Mouse (Mus musculus) megakaryocyte progenitor cell, adult 5-6 weeks (primary cell): ENCODE measurements around the gene Myzap. TPM values are rescaled to one million over a fixed set of nuclear protein-coding genes. Genes with fewer than 3 reads are reported as not detected.

ENCODE experiments used
- ATAC-seq: replicated peaks from 2 replicates; pipeline ENCODE4 v1.8.0; 2016; ENCODE audit warnings: mild to moderate bottlenecking, moderate TSS enrichment, inconsistent platforms; ENCODE audit not compliant: poor library complexity
- total RNA-seq, 2 experiments: library from RNA; stranded (forward) in 1 of 2; stranded (reverse) in 1 of 2; fragments of 157-497, 149-512 nt in 1 of 2; fragments of 200-1000 nt in 1 of 2; gene quantifications; 2 replicates each; pipeline versions ENCODE4 v1.2.3 to v1.2.4; 2015 to 2017

Myzap gene
- total RNA-seq, 2 experiments from 2014 or later = 1.5 TPM; not detected in 1

GRCm38 (mm10) chr9:71604914-71605635 is 12.9 kb upstream of the Myzap start:
- ATAC-seq = no peak

DNA sequence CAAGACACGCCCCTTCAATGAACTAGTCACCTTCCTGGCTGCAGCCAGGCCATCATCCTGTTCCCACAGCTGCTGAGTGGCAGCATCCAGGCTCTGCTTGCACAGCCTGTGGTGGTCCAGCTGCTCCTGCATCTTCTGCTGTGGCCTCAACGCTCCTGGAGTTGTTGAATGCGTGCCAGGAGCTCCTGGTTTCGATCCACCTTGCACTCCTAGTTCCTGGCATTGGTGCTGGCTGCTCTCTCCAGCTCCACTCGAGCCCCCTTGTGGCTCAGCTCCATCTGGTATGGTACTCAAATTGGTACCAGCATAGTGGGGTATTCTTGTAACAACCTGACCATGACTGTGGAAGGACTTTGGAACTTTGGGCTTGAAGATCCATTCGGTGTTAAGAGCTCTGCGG is 7.7 kb upstream of the Myzap start:
- ATAC-seq = no peak

- ATAC-seq = no peak
These were observed 4.7 kb upstream of the Myzap start for GRCm38 (mm10) chr9:71596888-71597287.

DNA sequence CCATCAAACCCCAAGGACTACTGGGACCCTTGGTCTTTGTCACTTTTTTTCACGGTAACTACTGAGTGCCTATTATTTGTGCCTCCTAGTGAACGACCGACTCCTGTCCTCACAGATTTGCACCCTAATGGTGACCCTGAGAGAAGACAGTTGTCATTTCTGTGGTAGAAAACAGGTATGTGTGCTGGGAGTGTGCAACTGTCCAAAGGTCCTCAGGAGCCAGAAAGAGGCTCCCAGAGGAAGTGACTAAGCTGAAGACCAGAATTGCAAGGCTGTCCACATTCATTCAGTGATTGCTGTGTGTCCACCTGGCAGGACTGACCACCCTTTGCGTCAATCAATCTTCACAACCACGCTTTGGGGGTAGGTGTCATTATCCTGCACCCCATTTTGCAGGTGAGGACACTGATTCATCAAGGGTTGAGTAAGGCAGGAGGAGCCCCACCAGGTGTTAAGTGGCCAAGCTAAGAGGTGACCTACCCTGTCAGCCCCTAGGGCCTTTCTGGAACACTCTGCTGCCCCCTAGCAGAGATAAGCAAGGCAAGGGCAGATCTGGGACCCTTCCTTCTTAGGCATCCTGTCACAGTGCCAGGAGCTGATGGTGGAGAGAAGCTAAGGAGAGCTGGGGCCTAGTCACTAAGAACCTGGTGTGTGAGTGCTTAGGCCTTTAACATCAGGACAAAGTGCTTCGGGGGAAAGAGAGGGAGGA is 571 bp upstream of the Myzap start:
- ATAC-seq = no peak

- no peak for ATAC-seq
These were observed 1.1 kb downstream of the Myzap start for GRCm38 (mm10) chr9:71591106-71591505.

DNA sequence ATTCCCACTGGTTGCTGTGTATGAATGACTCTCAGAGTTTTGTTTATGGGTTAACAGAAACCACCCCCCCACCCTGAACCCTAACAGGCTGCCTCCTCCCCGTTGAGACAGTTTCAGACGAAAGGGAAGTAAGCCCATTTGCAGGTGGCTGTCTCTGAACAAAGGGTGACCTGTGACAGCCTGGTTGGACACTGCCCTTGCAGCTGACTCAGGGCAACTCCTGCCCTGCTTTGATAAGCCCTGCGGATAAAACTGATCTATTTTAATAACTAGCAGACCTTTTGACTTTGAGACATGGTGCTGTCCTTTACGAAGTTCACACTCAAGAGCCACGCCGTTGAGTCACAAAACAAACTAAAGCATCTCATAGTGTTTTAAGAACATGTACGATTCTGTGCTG is 2.4 kb downstream of the Myzap start:
- no peak for ATAC-seq

GRCm38 (mm10) chr9:71588930-71589592 is 3.1 kb downstream of the Myzap start:
- ATAC-seq = no peak

GRCm38 (mm10) chr9:71586408-71586807 is 5.8 kb downstream of the Myzap start:
- no peak for ATAC-seq

DNA sequence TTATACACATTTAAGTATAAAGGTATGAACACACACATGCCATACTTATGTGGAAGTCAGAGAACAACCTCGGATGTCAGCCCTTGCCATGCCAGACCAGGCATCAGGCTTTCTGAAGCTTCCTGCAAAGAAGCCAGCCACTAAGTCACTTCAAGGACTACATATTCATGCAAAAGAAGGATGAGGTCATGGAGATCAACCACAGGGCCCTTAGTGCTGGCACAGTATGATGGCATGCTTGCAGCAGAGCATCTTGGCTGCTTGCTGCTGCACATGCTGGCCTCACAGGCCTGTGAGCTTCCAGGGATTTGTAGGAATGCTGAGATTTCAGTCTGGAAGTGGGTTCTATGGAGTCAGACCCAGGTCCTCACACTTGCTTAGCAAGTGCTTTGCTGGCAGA is 9.4 kb downstream of the Myzap start:
- ATAC-seq = no peak

DNA sequence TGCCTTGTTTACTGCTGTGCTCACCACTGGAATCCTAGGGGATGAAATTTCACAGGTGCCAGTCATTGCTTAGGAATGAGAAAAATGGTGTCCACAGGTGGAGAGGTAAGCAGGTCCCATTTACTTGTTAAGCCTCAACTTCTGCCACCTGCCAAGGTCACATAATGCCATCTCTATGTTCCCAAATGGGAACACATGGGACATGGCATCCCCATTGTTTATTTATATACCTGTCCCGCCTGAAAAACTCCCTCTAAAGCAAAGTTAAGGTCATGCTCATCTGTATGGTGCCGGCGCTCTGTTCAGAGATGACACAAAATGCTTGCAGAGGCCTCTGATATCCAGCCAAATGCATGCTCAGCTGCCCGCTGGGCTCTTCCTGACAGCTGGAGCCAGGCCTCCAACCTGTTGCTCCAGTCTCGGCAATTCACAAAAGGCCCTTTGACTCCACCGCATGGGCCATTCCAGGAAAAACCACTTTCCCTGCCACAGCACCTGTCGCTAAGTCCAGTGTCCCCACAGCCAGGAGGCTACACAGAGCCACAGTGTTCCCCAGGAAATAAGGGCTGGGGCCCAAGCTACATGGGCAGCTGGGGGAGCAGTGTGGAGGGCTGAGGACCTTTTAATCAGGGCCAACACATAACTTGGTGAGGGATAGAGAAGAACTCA is 13.1 kb downstream of the Myzap start:
- no peak for ATAC-seq

GRCm38 (mm10) chr9:71574440-71574839 is 17.7 kb downstream of the Myzap start:
- no peak for ATAC-seq

- ATAC-seq = no peak
These were observed 18.3 kb downstream of the Myzap start for GRCm38 (mm10) chr9:71573771-71574340.

DNA sequence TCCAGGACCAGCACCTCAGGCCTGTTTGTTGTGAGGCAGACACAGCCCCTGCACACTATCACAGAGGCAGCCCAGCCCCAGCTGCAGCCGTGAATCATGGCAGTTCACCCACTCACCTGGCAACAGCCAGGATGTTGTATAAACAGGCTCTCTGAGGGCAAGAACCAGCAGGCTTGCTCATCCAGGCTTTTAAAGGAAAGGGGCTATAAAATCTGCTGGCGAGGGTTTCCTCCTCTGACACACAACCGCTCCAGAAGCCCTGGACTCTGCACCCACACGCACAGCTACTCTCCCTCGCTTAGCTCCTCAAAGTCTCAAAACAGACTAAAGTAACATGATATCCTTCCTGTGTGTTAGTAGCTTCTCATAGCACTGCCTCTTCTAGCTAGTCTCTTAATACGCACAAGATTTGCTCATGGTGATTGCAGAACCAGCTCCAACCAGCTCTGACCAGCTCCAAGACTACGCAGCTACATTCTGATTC is 21.0 kb downstream of the Myzap start:
- ATAC-seq = no peak

DNA sequence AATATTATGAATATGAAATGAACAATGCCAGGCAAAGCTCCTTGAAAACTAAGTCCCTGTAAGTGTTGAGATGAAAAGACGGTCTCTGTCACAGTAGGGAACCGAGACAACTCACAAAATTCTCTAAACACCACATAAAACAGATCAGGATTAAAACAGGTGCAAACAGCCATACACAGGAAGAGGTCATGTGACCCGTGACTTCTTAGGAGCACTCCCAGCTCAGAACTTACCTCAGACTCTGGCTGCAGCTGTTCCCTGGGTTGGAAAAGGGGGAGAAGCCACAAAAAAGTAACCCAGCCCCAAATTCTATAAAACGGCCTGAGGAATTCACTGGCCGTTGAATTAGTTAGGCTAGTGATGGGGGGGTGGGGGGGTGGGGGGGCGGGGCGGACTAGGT is 22.0 kb downstream of the Myzap start:
- no peak for ATAC-seq

DNA sequence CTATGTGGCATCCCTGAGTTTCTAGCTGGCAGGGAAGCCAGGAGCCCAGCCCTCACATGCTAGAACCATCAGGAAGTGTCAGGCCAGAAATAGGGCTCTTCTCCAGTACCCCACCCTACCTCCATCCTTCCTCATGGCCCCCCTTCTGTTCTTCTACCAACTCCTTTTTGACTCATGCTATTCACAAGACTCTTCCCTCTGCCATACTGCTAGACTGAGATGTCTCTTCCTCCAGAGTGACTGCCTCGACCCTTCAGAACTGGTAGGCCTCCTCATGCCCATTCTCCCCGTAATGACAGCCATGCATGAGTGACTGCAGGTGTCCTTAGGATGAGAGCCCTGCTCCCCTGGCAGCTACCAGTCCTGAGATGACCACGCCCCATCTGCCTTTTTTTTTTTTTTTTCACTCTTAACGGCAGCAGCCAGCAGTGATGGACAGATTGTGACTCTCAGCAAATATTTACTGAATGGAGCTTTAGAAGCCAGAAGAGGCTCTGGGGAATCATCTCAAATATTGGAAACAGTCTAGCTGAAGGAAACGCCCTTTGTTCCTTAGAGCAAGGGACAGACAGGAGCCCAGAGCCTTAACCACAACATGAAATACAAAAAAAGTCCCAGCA is 23.7 kb downstream of the Myzap start:
- no peak for ATAC-seq

- no peak for ATAC-seq
These were observed 24.8 kb downstream of the Myzap start for GRCm38 (mm10) chr9:71567391-71567790.

DNA sequence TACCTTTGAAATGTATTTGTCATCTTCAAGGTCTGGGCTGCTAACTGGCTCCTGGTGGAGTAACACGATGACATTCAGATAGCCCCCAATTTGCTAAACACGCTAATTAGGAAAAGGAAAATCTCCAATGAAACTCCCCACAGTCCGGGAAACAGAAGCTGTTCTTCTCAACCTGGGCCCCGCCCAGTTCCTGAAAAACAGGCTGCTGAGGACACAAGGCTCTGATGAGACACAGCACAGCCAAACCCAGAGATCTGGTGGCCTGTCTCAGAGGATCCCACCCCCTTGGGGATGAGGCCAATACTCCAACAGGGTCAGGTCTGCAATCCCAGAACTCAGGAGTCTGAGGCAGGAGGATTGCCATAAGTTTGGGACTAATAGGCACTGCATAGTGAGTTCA is 25.4 kb downstream of the Myzap start:
- no peak for ATAC-seq

- no peak for ATAC-seq
These were observed 34.4 kb downstream of the Myzap start for GRCm38 (mm10) chr9:71557737-71558136.

GRCm38 (mm10) chr9:71554001-71554400 is 38.2 kb downstream of the Myzap start:
- no peak for ATAC-seq

DNA sequence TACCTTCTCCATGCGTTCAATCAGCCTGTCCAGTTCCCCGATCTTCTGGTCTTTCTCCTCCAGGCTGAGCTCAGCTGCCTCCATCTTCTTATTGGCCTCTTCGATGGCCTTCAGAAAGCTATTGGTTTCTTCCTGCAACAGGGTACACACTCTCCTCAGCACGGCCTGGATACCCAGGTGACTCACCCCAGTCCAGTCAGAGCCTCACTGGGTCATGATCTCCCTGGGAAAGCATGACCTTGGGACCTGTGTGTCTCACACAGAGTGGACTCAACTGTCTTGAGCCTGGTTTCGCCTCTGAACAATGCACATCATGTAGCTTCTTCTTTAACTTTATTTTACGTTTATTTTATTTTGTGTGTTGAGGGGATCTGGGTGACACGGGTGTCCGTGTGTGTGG is 42.0 kb downstream of the Myzap start:
- no peak for ATAC-seq
